Mouse (Mus musculus) CH12.LX (cell line): ENCODE data around the gene Arcn1. TPM values are rescaled to one million over a fixed set of nuclear protein-coding genes. Genes with fewer than 3 reads are reported as not detected.
A peak's percentile ranks its signal among the peaks of the same experiment; 100 is the strongest.

Source experiments
- DNase-seq: peaks from one replicate; pipeline ENCODE4 v3.0.0-alpha.2; 2013; ENCODE audit errors: extremely low read depth
- H3K27ac ChIP-seq: 2 replicates; pipeline ENCODE4 v1.5.1; 2012; ENCODE audit warnings: low read depth, mild to moderate bottlenecking, control low read depth, moderate library complexity; ENCODE audit not compliant: insufficient read depth
- H3K27me3 ChIP-seq: replicated peaks from 2 replicates; pipeline ENCODE3; 2012; ENCODE audit warnings: inconsistent platforms
- H3K36me3 ChIP-seq, 2 experiments: replicated peaks in 1 of 2; 2 replicates each; pipeline versions ENCODE3 to v1.6.1; 2012; ENCODE audit warnings: inconsistent platforms in 1 of 2, low read length in 1 of 2, mild to moderate bottlenecking in 1 of 2, mixed read lengths in 1 of 2, moderate library complexity in 1 of 2; ENCODE audit not compliant: control insufficient read depth in 1 of 2, insufficient read depth in 1 of 2
- H3K4me1 ChIP-seq, 2 experiments: 2 replicates each; pipeline ENCODE4 v1.6.1; 2012; ENCODE audit warnings: inconsistent platforms in 1 of 2, moderate library complexity in 1 of 2; ENCODE audit not compliant: insufficient read depth in 2 of 2, control insufficient read depth in 1 of 2
- H3K4me2 ChIP-seq: 2 replicates; pipeline ENCODE4 v1.6.1; 2012; ENCODE audit warnings: low read depth, mild to moderate bottlenecking, control low read depth; ENCODE audit not compliant: poor library complexity, insufficient read depth, severe bottlenecking
- H3K4me3 ChIP-seq, 3 experiments: fragments of 150-350 bp in 1 of 3; sonication (generic) in 1 of 3; replicated peaks in 1 of 3; 2 replicates each; pipeline versions ENCODE3 to v1.5.1; 2011 to 2012; ENCODE audit warnings: low read depth in 2 of 3, low read length in 2 of 3, mild to moderate bottlenecking in 2 of 3, moderate library complexity in 2 of 3, control low read depth in 1 of 3, improper control_type of control experiment in 1 of 3, inconsistent platforms in 1 of 3, mixed read lengths in 1 of 3; ENCODE audit not compliant: poor library complexity in 1 of 3
- H3K79me2 ChIP-seq: replicated peaks from 2 replicates; pipeline ENCODE4 v1.6.1; 2012; ENCODE audit warnings: mild to moderate bottlenecking, moderate library complexity; ENCODE audit not compliant: control insufficient read depth, poor library complexity, insufficient read depth, severe bottlenecking; ENCODE audit errors: extremely low read depth
- H3K9ac ChIP-seq: 2 replicates; pipeline ENCODE4 v1.6.1; 2012; ENCODE audit warnings: low read depth, mild to moderate bottlenecking, control low read depth, moderate library complexity; ENCODE audit not compliant: insufficient read depth
- H3K9me3 ChIP-seq: replicated peaks from 2 replicates; pipeline ENCODE3; 2012; ENCODE audit warnings: low read length, inconsistent platforms, mixed read lengths
- BHLHE40 ChIP-seq: IDR thresholded peaks from 2 replicates; pipeline ENCODE4 v1.6.1; 2011; ENCODE audit warnings: mild to moderate bottlenecking, low read depth, low read length, improper control_type of control experiment
- CHD2 ChIP-seq: IDR thresholded peaks from 2 replicates; pipeline ENCODE4 v1.6.1; 2011; ENCODE audit warnings: low read length, improper control_type of control experiment
- CTCF ChIP-seq, 2 experiments: IDR thresholded peaks in 1 of 2; conservative IDR thresholded peaks in 1 of 2; 2 replicates each; pipeline ENCODE4 v1.5.1; 2011 to 2012; ENCODE audit warnings: low read depth in 2 of 2, low read length in 2 of 2, improper control_type of control experiment in 1 of 2, inconsistent platforms in 1 of 2, mild to moderate bottlenecking in 1 of 2, moderate library complexity in 1 of 2
- ELF1 ChIP-seq: IDR thresholded peaks from 2 replicates; pipeline ENCODE4 v1.6.1; 2014; ENCODE audit warnings: low read depth, mild to moderate bottlenecking, inconsistent platforms, low read length, improper control_type of control experiment
- ETS1 ChIP-seq: conservative IDR thresholded peaks from 2 replicates; pipeline ENCODE4 v1.6.1; 2012; ENCODE audit warnings: low read depth, mild to moderate bottlenecking, inconsistent platforms, low read length, improper control_type of control experiment, moderate library complexity
- IRF4 ChIP-seq: IDR thresholded peaks from 2 replicates; pipeline ENCODE4 v1.6.1; 2014; ENCODE audit warnings: low read depth, mild to moderate bottlenecking, inconsistent platforms, low read length, improper control_type of control experiment
- JUN ChIP-seq: IDR thresholded peaks from 2 replicates; pipeline ENCODE4 v1.6.1; 2011; ENCODE audit warnings: low read depth, mild to moderate bottlenecking, low read length, improper control_type of control experiment, moderate library complexity; ENCODE audit not compliant: insufficient read depth
- MAX ChIP-seq: IDR thresholded peaks from 2 replicates; pipeline ENCODE4 v1.6.1; 2011; ENCODE audit warnings: low read length, improper control_type of control experiment
- MEF2A ChIP-seq: IDR thresholded peaks from 2 replicates; pipeline ENCODE4 v1.6.1; 2014; ENCODE audit warnings: low read depth, mild to moderate bottlenecking, inconsistent platforms, low read length, improper control_type of control experiment, borderline replicate concordance
- MXI1 ChIP-seq: IDR thresholded peaks from 2 replicates; pipeline ENCODE4 v1.6.1; 2011; ENCODE audit warnings: mild to moderate bottlenecking, low read depth, low read length, improper control_type of control experiment
- MYC ChIP-seq: IDR thresholded peaks from 2 replicates; pipeline ENCODE4 v1.6.1; 2011; ENCODE audit warnings: low read depth, mild to moderate bottlenecking, improper control_type of control experiment, low read length
- NRF1 ChIP-seq: IDR thresholded peaks from 2 replicates; pipeline ENCODE4 v1.6.1; 2014; ENCODE audit warnings: low read depth, mild to moderate bottlenecking, inconsistent platforms, low read length, improper control_type of control experiment, moderate library complexity
- PAX5 ChIP-seq: IDR thresholded peaks from 2 replicates; pipeline ENCODE4 v1.6.1; 2012; ENCODE audit warnings: low read length, inconsistent platforms, mixed read lengths
- POLR2A ChIP-seq: IDR thresholded peaks from 2 replicates; pipeline ENCODE4 v1.6.1; 2011; ENCODE audit warnings: low read depth, mild to moderate bottlenecking, improper control_type of control experiment, low read length
- RAD21 ChIP-seq: IDR thresholded peaks from 2 replicates; pipeline ENCODE4 v1.6.1; 2011; ENCODE audit warnings: low read depth, mild to moderate bottlenecking, low read length, improper control_type of control experiment, moderate library complexity
- RCOR1 ChIP-seq: conservative IDR thresholded peaks from 2 replicates; pipeline ENCODE4 v1.6.1; 2012; ENCODE audit warnings: low read depth, mild to moderate bottlenecking, inconsistent platforms, low read length, improper control_type of control experiment
- SIN3A ChIP-seq: IDR thresholded peaks from 2 replicates; pipeline ENCODE4 v1.6.1; 2012; ENCODE audit warnings: low read length, improper control_type of control experiment, inconsistent platforms
- SMC3 ChIP-seq: IDR thresholded peaks from 2 replicates; pipeline ENCODE4 v1.6.1; 2011; ENCODE audit warnings: low read depth, low read length, improper control_type of control experiment
- TBP ChIP-seq: conservative IDR thresholded peaks from 2 replicates; pipeline ENCODE4 v1.6.1; 2011; ENCODE audit warnings: low read depth, low read length, improper control_type of control experiment
- TCF12 ChIP-seq: IDR thresholded peaks from 2 replicates; pipeline ENCODE4 v1.6.1; 2014; ENCODE audit warnings: low read depth, mild to moderate bottlenecking, inconsistent platforms, low read length, improper control_type of control experiment
- UBTF ChIP-seq: IDR thresholded peaks from 2 replicates; pipeline ENCODE4 v1.6.1; 2012; ENCODE audit warnings: low read depth, mild to moderate bottlenecking, inconsistent platforms, low read length, improper control_type of control experiment, moderate library complexity
- ZMIZ1 ChIP-seq: IDR thresholded peaks from 2 replicates; pipeline ENCODE4 v1.6.1; 2012; ENCODE audit warnings: low read depth, mild to moderate bottlenecking, inconsistent platforms, low read length, improper control_type of control experiment
- ZNF384 ChIP-seq: IDR thresholded peaks from 2 replicates; pipeline ENCODE4 v1.6.1; 2012; ENCODE audit warnings: low read depth, low read length, improper control_type of control experiment, inconsistent platforms
- dilution Hi-C: fragments of 300-500 bp; cut with MboI; formaldehyde crosslinking; loops from 2 replicates; pipeline ENCODE4 v1.14.3; 2020; ENCODE audit warnings: low sequenced_read_pairs; ENCODE audit not compliant: extremely low pct_unique_long_range_greater_than_20kb, extremely low pct_ligation_motif_present
- in situ Hi-C: fragments of 300-500 bp; cut with MboI; formaldehyde crosslinking; loops from 3 replicates; pipeline ENCODE4 v1.14.3; 2019; ENCODE audit warnings: low sequenced_read_pairs, low pct_ligation_motif_present, low pct_unique_long_range_greater_than_20kb, mixed read lengths
- polyA plus RNA-seq: library from polyadenylated mRNA; unstranded; fragments of >175 nt; gene quantifications from 2 replicates; pipeline ENCODE4 v1.2.1, GENCODE M21; 2012; ENCODE audit warnings: low read depth; ENCODE audit not compliant: insufficient read length
- total RNA-seq, 2 experiments: library from RNA; depleted of rRNA; stranded (reverse); fragments of 300-350 nt in 1 of 2; fragments of >200 nt in 1 of 2; gene quantifications; 2 replicates each; pipeline ENCODE4 v1.2.3; 2012 to 2014

Arcn1 gene
- total and polyA plus RNA-seq, 3 experiments: 79.4 to 150 (median 127) TPM

DNA sequence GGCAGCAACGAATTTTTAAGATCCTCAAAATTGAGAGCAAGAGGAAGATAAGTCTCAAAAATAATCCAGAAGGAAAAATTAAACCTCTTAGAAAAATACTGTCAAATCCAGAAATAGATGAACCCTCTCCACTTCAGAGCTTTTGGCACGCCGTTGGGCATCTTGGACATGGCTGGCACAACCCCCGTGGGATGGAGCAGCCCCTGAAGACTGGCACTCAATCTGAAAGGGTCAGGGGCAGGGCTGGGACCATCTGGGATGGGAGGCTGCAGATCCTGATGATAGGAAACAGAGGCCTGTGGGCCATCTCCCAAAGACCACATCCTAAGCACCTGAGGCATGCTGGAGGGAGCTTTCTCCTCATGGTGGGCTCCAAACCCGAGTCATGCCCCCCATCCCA is 57.4 kb downstream of the Arcn1 start:
- peaks cover 5 to 98% of the 10 kb centered on the region in 2 experiments for H3K36me3 ChIP-seq
- no peak overlapping the region for H3K4me2 ChIP-seq
- H3K4me1 ChIP-seq: peaks cover 0 to 10% of the 10 kb centered on the region in 2 experiments; a peak in 3 of 4 replicates
- H3K9ac ChIP-seq: no peak overlapping the region
- no peak overlapping the region for H3K27ac ChIP-seq
- in situ Hi-C loops: no loop called here
- dilution Hi-C loops: no loop called here
- H3K27me3 ChIP-seq: no peaks in the 10 kb centered on the region
- no peak for DNase-seq
- TF ChIP-seq RCOR1 (no peak), MYC (no peak), NRF1 (no peak), TBP (no peak), BHLHE40 (no peak), SMC3 (no peak), ETS1 (no peak), PAX5 (no peak), ZMIZ1 (no peak), POLR2A (no peak), MXI1 (no peak)
- no peak overlapping the region for H3K4me3 ChIP-seq
- H3K9me3 ChIP-seq: no peaks in the 10 kb centered on the region
- H3K79me2 ChIP-seq: no peaks in the 10 kb centered on the region

DNA sequence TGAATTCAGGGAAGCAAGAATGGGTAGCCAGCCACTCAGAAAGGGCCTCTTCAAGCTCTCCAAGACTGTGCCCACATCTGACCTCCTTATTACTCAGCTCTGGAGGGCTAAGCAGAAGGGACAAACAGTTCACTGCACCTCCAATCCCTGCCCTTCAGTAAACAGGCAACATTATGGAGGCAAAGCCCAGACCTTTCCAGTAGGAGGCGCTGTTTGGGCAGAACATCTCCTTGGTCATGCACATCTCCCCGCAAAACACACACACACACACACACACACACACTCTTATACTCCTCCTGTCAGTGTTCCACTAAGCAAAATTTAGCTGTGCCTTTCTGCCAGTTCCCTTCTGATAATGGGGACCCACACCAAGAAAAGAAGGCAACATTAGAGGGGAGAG is 58.0 kb downstream of the Arcn1 start:
- no peaks in the 10 kb centered on the region for H3K9me3 ChIP-seq
- peaks cover 5 to 99% of the 10 kb centered on the region in 2 experiments for H3K36me3 ChIP-seq
- H3K27me3 ChIP-seq: no peaks in the 10 kb centered on the region
- no peak overlapping the region for H3K4me2 ChIP-seq
- H3K4me1 ChIP-seq: peaks cover 0 to 10% of the 10 kb centered on the region in 2 experiments; a peak in 3 of 4 replicates
- dilution Hi-C loops (no loop called here), in situ Hi-C loops (no loop called here)
- H3K79me2 ChIP-seq: no peaks in the 10 kb centered on the region
- peak; percentile 64 for DNase-seq
- no peak for TF ChIP-seq UBTF
- peak; percentile 55 for TF ChIP-seq RAD21
- TF ChIP-seq TBP: no peak
- TF ChIP-seq POLR2A: no peak
- TF ChIP-seq CTCF (conservative IDR thresholded peaks at IDR 0.05 in 1 of 2, IDR thresholded peaks at IDR 0.05 in 1 of 2; ENCODE audit: low read depth in 2 of 2, low read length in 2 of 2): peak; percentile 69 to 78; a peak in 3 of 4 replicates
- TF ChIP-seq PAX5: no peak
- peak; percentile 58 for TF ChIP-seq SMC3
- no peak for TF ChIP-seq MAX
- H3K4me3 ChIP-seq: no peak overlapping the region
- H3K27ac ChIP-seq: no peak overlapping the region
- no peak overlapping the region for H3K9ac ChIP-seq

DNA sequence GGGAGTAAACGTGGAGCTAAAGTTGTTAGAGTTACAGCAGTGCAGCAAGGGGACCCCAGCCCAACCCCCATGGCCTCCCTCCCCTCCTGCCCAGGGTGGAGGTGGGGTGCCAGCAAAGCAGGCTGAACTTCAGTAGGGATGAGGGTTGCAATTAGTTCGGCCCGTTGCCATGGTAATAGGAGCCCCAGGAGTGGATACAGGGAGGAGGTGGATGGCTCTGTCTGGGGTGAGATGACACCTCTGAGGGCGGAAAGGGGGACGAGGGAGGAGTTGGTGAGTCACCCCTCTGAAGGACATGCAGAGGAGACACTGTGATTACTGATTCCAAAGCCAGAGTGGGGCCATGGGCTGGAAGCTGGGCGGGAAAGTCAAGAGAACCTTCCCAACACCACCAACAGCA is 58.7 kb downstream of the Arcn1 start:
- TF ChIP-seq CTCF (conservative IDR thresholded peaks at IDR 0.05 in 1 of 2, IDR thresholded peaks at IDR 0.05 in 1 of 2; ENCODE audit: low read depth in 2 of 2, low read length in 2 of 2): no peak
- TF ChIP-seq TBP: no peak
- TF ChIP-seq MYC: no peak
- no peak for TF ChIP-seq IRF4
- TF ChIP-seq CHD2: no peak
- TF ChIP-seq MAX: no peak
- no peak for TF ChIP-seq MXI1
- TF ChIP-seq ZNF384: no peak
- no peak for TF ChIP-seq SIN3A
- no peak for TF ChIP-seq POLR2A
- no peak for TF ChIP-seq PAX5
- TF ChIP-seq MEF2A: no peak
- TF ChIP-seq ELF1: no peak
- TF ChIP-seq TCF12: no peak
- TF ChIP-seq JUN: no peak
- TF ChIP-seq UBTF: no peak
- TF ChIP-seq RCOR1: no peak
- TF ChIP-seq, all 38 proteins: peak for 0
- Histone ChIP-seq H3K4me3 (peak overlapping the region in 1 of 3 experiments; percentile 45), H3K27me3 (no peaks in the 10 kb centered on the region), H3K79me2 (no peaks in the 10 kb centered on the region), H3K27ac (no peak overlapping the region), H3K4me2 (no peak overlapping the region), H3K36me3 (peaks cover 5 to 99% of the 10 kb centered on the region in 2 experiments), H3K4me1 (peaks cover 0 to 15% of the 10 kb centered on the region in 2 experiments; a peak in 3 of 4 replicates), H3K9ac (no peak overlapping the region), H3K9me3 (no peaks in the 10 kb centered on the region)
- dilution Hi-C loops: no loop called here
- in situ Hi-C loops: no loop called here
- DNase-seq: no peak
